Mouse (Mus musculus): Measurements from ENCODE around the gene Hist1h2bc. TPM values are rescaled to one million over a fixed set of nuclear protein-coding genes. Genes with fewer than 3 reads are reported as not detected.

Gene Hist1h2bc
- polyA plus RNA-seq, 1 experiment from 2014 or later: 78.2 TPM

- H3K4me1 ChIP-seq (ENCODE audit: control insufficient read depth, insufficient read depth, low read length): no peaks in the 10 kb centered on the region
- 27% methylated on average over 8 of the region's 8 CpGs for WGBS
- no peak overlapping the region for H3K4me3 ChIP-seq (ENCODE audit: low read depth, low read length)
- H3K4me2 ChIP-seq (ENCODE audit: low read depth, low read length): no peak overlapping the region
- ATAC-seq (ENCODE audit: low read depth): no peak
- no peaks in the 10 kb centered on the region for H3K27me3 ChIP-seq (replicated peaks; ENCODE audit: control insufficient read depth, insufficient read depth, low read length)
- H3K9ac ChIP-seq (ENCODE audit: low read depth, low read length): no peak overlapping the region
- no peaks in the 10 kb centered on the region for H3K9me3 ChIP-seq (ENCODE audit: control insufficient read depth, low read length)
- H3K36me3 ChIP-seq (ENCODE audit: control insufficient read depth, insufficient read depth, low read length): no peaks in the 10 kb centered on the region
- no peak overlapping the region for H3K27ac ChIP-seq (replicated peaks; ENCODE audit: low read depth, low read length)
- DNase-seq (ENCODE audit: low spot score): peak; percentile 80
These were observed 48.3 kb downstream of the Hist1h2bc start for GRCm38 (mm10) chr13:23732156-23732804.

- Histone ChIP-seq H3K9ac (ENCODE audit: low read depth, low read length) (no peak overlapping the region), H3K4me3 (ENCODE audit: low read depth, low read length) (no peak overlapping the region), H3K9me3 (ENCODE audit: control insufficient read depth, low read length) (no peaks in the 10 kb centered on the region), H3K4me1 (ENCODE audit: control insufficient read depth, insufficient read depth, low read length) (peaks cover 14% of the 10 kb centered on the region; the same call in 1 of the 2 replicates), H3K27ac (replicated peaks; ENCODE audit: low read depth, low read length) (no peak overlapping the region), H3K4me2 (ENCODE audit: low read depth, low read length) (no peak overlapping the region), H3K36me3 (ENCODE audit: control insufficient read depth, insufficient read depth, low read length) (no peaks in the 10 kb centered on the region), H3K27me3 (replicated peaks; ENCODE audit: control insufficient read depth, insufficient read depth, low read length) (no peaks in the 10 kb centered on the region)
- no peak for ATAC-seq (ENCODE audit: low read depth)
- no peak for DNase-seq (ENCODE audit: low spot score)
- 82% methylated on average over 5 of the region's 5 CpGs for WGBS
These were observed 53.1 kb downstream of the Hist1h2bc start for GRCm38 (mm10) chr13:23737091-23737490.

GRCm38 (mm10) chr13:23738041-23738440, 54.0 kb downstream of the Hist1h2bc start:
- ATAC-seq (ENCODE audit: low read depth) (no peak), DNase-seq (ENCODE audit: low spot score) (no peak)
- H3K36me3 ChIP-seq (ENCODE audit: control insufficient read depth, insufficient read depth, low read length): no peaks in the 10 kb centered on the region
- H3K9ac ChIP-seq (ENCODE audit: low read depth, low read length): peak overlapping the region; percentile 75
- peak overlapping the region; percentile 49 for H3K4me3 ChIP-seq (ENCODE audit: low read depth, low read length)
- H3K9me3 ChIP-seq (ENCODE audit: control insufficient read depth, low read length): no peaks in the 10 kb centered on the region
- peak overlapping the region; percentile 95 for H3K27ac ChIP-seq (replicated peaks; ENCODE audit: low read depth, low read length)
- H3K4me1 ChIP-seq (ENCODE audit: control insufficient read depth, insufficient read depth, low read length): peaks cover 14% of the 10 kb centered on the region; the same call in 1 of the 2 replicates
- peak overlapping the region; percentile 63 for H3K4me2 ChIP-seq (ENCODE audit: low read depth, low read length)
- 23% methylated on average over 4 of the region's 4 CpGs for WGBS
- H3K27me3 ChIP-seq (replicated peaks; ENCODE audit: control insufficient read depth, insufficient read depth, low read length): no peaks in the 10 kb centered on the region

GRCm38 (mm10) chr13:23738677-23739068, 54.7 kb downstream of the Hist1h2bc start, which contains the start of gene Hist1h1c:
Gene Hist1h1c (plus strand): TSS chr13:23738808.
- no peaks in the 10 kb centered on the region for H3K9me3 ChIP-seq (ENCODE audit: control insufficient read depth, low read length)
- H3K9ac ChIP-seq (ENCODE audit: low read depth, low read length): peak within 1 kb of the TSS; percentile 75
- peak; percentile 92 for ATAC-seq (ENCODE audit: low read depth)
- H3K4me3 ChIP-seq (ENCODE audit: low read depth, low read length): peak within 1 kb of the TSS; percentile 49
- peak within 1 kb of the TSS; percentile 63 for H3K4me2 ChIP-seq (ENCODE audit: low read depth, low read length)
- H3K36me3 ChIP-seq (ENCODE audit: control insufficient read depth, insufficient read depth, low read length): no peaks in the 10 kb centered on the region
- H3K27me3 ChIP-seq (replicated peaks; ENCODE audit: control insufficient read depth, insufficient read depth, low read length): no peaks in the 10 kb centered on the region
- H3K4me1 ChIP-seq (ENCODE audit: control insufficient read depth, insufficient read depth, low read length): peaks cover 14% of the 10 kb centered on the region; the same call in 1 of the 2 replicates
- H3K27ac ChIP-seq (replicated peaks; ENCODE audit: low read depth, low read length): peak within 1 kb of the TSS; percentile 95
- 0% methylated on average over 16 of the region's 38 CpGs for WGBS
- peak; percentile 97 for DNase-seq (ENCODE audit: low spot score)

GRCm38 (mm10) chr13:23739069-23739921, 55.3 kb downstream of the Hist1h2bc start:
- ATAC-seq (ENCODE audit: low read depth): peak; percentile 92

GRCm38 (mm10) chr13:23739922-23740252, 55.9 kb downstream of the Hist1h2bc start:
- ATAC-seq (ENCODE audit: low read depth) (peak; percentile 23; the same call in 1 of the 2 replicates), DNase-seq (ENCODE audit: low spot score) (no peak)
- Histone ChIP-seq H3K4me2 (ENCODE audit: low read depth, low read length) (peak overlapping the region; percentile 63), H3K27ac (replicated peaks; ENCODE audit: low read depth, low read length) (peak overlapping the region; percentile 95), H3K4me3 (ENCODE audit: low read depth, low read length) (peak overlapping the region; percentile 49), H3K4me1 (ENCODE audit: control insufficient read depth, insufficient read depth, low read length) (peaks cover 18% of the 10 kb centered on the region; the same call in 1 of the 2 replicates), H3K27me3 (replicated peaks; ENCODE audit: control insufficient read depth, insufficient read depth, low read length) (no peaks in the 10 kb centered on the region), H3K9ac (ENCODE audit: low read depth, low read length) (peak overlapping the region; percentile 75), H3K36me3 (ENCODE audit: control insufficient read depth, insufficient read depth, low read length) (no peaks in the 10 kb centered on the region), H3K9me3 (ENCODE audit: control insufficient read depth, low read length) (no peaks in the 10 kb centered on the region)
- WGBS: under 1% methylated on average over 14 of the region's 14 CpGs

More at GRCm38 (mm10) chr13:23739069-23739921, 55.3 kb downstream of the Hist1h2bc start:
- Histone ChIP-seq H3K4me3 (ENCODE audit: low read depth, low read length) (peak overlapping the region; percentile 49), H3K4me2 (ENCODE audit: low read depth, low read length) (peak overlapping the region; percentile 63), H3K4me1 (ENCODE audit: control insufficient read depth, insufficient read depth, low read length) (peaks cover 14% of the 10 kb centered on the region; the same call in 1 of the 2 replicates), H3K27me3 (replicated peaks; ENCODE audit: control insufficient read depth, insufficient read depth, low read length) (no peaks in the 10 kb centered on the region), H3K27ac (replicated peaks; ENCODE audit: low read depth, low read length) (peak overlapping the region; percentile 95), H3K9me3 (ENCODE audit: control insufficient read depth, low read length) (no peaks in the 10 kb centered on the region), H3K9ac (ENCODE audit: low read depth, low read length) (peak overlapping the region; percentile 75), H3K36me3 (ENCODE audit: control insufficient read depth, insufficient read depth, low read length) (no peaks in the 10 kb centered on the region)
- DNase-seq (ENCODE audit: low spot score): peak; percentile 99
- WGBS: 1% methylated on average over 39 of the region's 39 CpGs

GRCm38 (mm10) chr13:23740256-23740840, 56.3 kb downstream of the Hist1h2bc start:
- WGBS: 21% methylated on average over 13 of the region's 13 CpGs
- H3K4me2 ChIP-seq (ENCODE audit: low read depth, low read length): peak overlapping the region; percentile 63
- peak; percentile 24 for DNase-seq (ENCODE audit: low spot score)

GRCm38 (mm10) chr13:23740910-23741309, 56.9 kb downstream of the Hist1h2bc start:
- Histone ChIP-seq H3K4me2 (ENCODE audit: low read depth, low read length) (peak overlapping the region; percentile 63), H3K27me3 (replicated peaks; ENCODE audit: control insufficient read depth, insufficient read depth, low read length) (no peaks in the 10 kb centered on the region), H3K27ac (replicated peaks; ENCODE audit: low read depth, low read length) (peak overlapping the region; percentile 95), H3K9ac (ENCODE audit: low read depth, low read length) (peak overlapping the region; percentile 75), H3K4me1 (ENCODE audit: control insufficient read depth, insufficient read depth, low read length) (peaks cover 18% of the 10 kb centered on the region; the same call in 1 of the 2 replicates), H3K4me3 (ENCODE audit: low read depth, low read length) (peak overlapping the region; percentile 49), H3K9me3 (ENCODE audit: control insufficient read depth, low read length) (no peaks in the 10 kb centered on the region), H3K36me3 (ENCODE audit: control insufficient read depth, insufficient read depth, low read length) (no peaks in the 10 kb centered on the region)
- no peak for DNase-seq (ENCODE audit: low spot score)
- no peak for ATAC-seq (ENCODE audit: low read depth)
- WGBS: 55% methylated on average over 5 of the region's 5 CpGs

More at GRCm38 (mm10) chr13:23740256-23740840, 56.3 kb downstream of the Hist1h2bc start:
- H3K27me3 ChIP-seq (replicated peaks; ENCODE audit: control insufficient read depth, insufficient read depth, low read length): no peaks in the 10 kb centered on the region
- peak overlapping the region; percentile 95 for H3K27ac ChIP-seq (replicated peaks; ENCODE audit: low read depth, low read length)
- H3K4me1 ChIP-seq (ENCODE audit: control insufficient read depth, insufficient read depth, low read length): peaks cover 18% of the 10 kb centered on the region; the same call in 1 of the 2 replicates
- peak overlapping the region; percentile 49 for H3K4me3 ChIP-seq (ENCODE audit: low read depth, low read length)
- no peaks in the 10 kb centered on the region for H3K36me3 ChIP-seq (ENCODE audit: control insufficient read depth, insufficient read depth, low read length)
- no peaks in the 10 kb centered on the region for H3K9me3 ChIP-seq (ENCODE audit: control insufficient read depth, low read length)
- no peak for ATAC-seq (ENCODE audit: low read depth)
- H3K9ac ChIP-seq (ENCODE audit: low read depth, low read length): peak overlapping the region; percentile 75

Data from embryonic facial prominence, embryonic 14.5 days (tissue).